Mouse (Mus musculus) kidney, adult 11 months (tissue): Measurements from ENCODE around the gene Olfr568.

Source experiments
- DNase-seq: peaks from one replicate; pipeline ENCODE4 v3.0.0; 2022

Olfr568 gene

GRCm38 (mm10) chr7:102876822-102877221, at the start of gene Olfr568:
TSS of gene Olfr568 (plus strand) at chr7:102877122.
- DNase-seq: no peak

GRCm38 (mm10) chr7:102855807-102856206, 21.1 kb upstream of the Olfr568 start:
- no peak for DNase-seq

- no peak for DNase-seq
Observed at GRCm38 (mm10) chr7:102858665-102859064, 18.3 kb upstream of the Olfr568 start, which contains the start of gene Olfr566. TSS of gene Olfr566 (minus strand) at chr7:102858765.

GRCm38 (mm10) chr7:102890782-102891181, 13.9 kb downstream of the Olfr568 start, which contains the start of gene Olfr569:
TSS of gene Olfr569 (minus strand) at chr7:102890882.
- DNase-seq: no peak

GRCm38 (mm10) chr7:102915261-102915660, 38.3 kb downstream of the Olfr568 start:
- DNase-seq: no peak

- no peak for DNase-seq
Observed at GRCm38 (mm10) chr7:102916405-102916804, 39.5 kb downstream of the Olfr568 start.

- DNase-seq: no peak
Observed at GRCm38 (mm10) chr7:102917032-102917875, 40.3 kb downstream of the Olfr568 start, which contains the start of gene Olfr571. TSS of gene Olfr571 (minus strand) at chr7:102917536.

GRCm38 (mm10) chr7:102919632-102920031, 42.7 kb downstream of the Olfr568 start:
- DNase-seq: no peak

- DNase-seq: no peak
Observed at GRCm38 (mm10) chr7:102924109-102924508, 47.2 kb downstream of the Olfr568 start, which contains the start of gene Olfr572. TSS of gene Olfr572 (plus strand) at chr7:102924409.

- no peak for DNase-seq
Observed at GRCm38 (mm10) chr7:102927105-102927504, 50.2 kb downstream of the Olfr568 start.
